Mouse (Mus musculus): ENCODE data around the gene Plrg1. TPM values are rescaled to one million over a fixed set of nuclear protein-coding genes. Genes with fewer than 3 reads are reported as not detected.

Plrg1 gene
- polyA plus RNA-seq, 1 experiment from 2014 or later, result 80.9 TPM

- H3K27ac ChIP-seq (ENCODE audit: low read length), result no peak overlapping the region
- H3K9me3 ChIP-seq (replicated peaks; ENCODE audit: control insufficient read depth, low read length), result no peaks in the 10 kb centered on the region
- H3K27me3 ChIP-seq (ENCODE audit: control insufficient read depth, insufficient read depth, low read length), result no peaks in the 10 kb centered on the region
- H3K9ac ChIP-seq (ENCODE audit: low read length), result no peak overlapping the region
- no peak for ATAC-seq (ENCODE audit: insufficient read depth, low FRiP score)
- no peaks in the 10 kb centered on the region for H3K36me3 ChIP-seq (ENCODE audit: control insufficient read depth, insufficient read depth, low read length)
- no peaks in the 10 kb centered on the region for H3K4me1 ChIP-seq (ENCODE audit: control insufficient read depth, insufficient read depth, low read length)
- no peak overlapping the region for H3K4me2 ChIP-seq (ENCODE audit: low read depth, low read length)
- no peak overlapping the region for H3K4me3 ChIP-seq (replicated peaks; ENCODE audit: low read length)
- WGBS, result 81% methylated on average over 5 of the region's 5 CpGs
Measured at GRCm38 (mm10) chr3:83021176-83021575, 34.1 kb upstream of the Plrg1 start.

- no peaks in the 10 kb centered on the region for H3K36me3 ChIP-seq (ENCODE audit: control insufficient read depth, insufficient read depth, low read length)
- H3K4me2 ChIP-seq (ENCODE audit: low read depth, low read length), result no peak overlapping the region
- H3K9me3 ChIP-seq (replicated peaks; ENCODE audit: control insufficient read depth, low read length), result no peaks in the 10 kb centered on the region
- no peaks in the 10 kb centered on the region for H3K4me1 ChIP-seq (ENCODE audit: control insufficient read depth, insufficient read depth, low read length)
- ATAC-seq (ENCODE audit: insufficient read depth, low FRiP score), result no peak
- no peak overlapping the region for H3K4me3 ChIP-seq (replicated peaks; ENCODE audit: low read length)
- H3K9ac ChIP-seq (ENCODE audit: low read length), result no peak overlapping the region
- H3K27me3 ChIP-seq (ENCODE audit: control insufficient read depth, insufficient read depth, low read length), result no peaks in the 10 kb centered on the region
- WGBS, result 69% methylated on average over 6 of the region's 6 CpGs
- H3K27ac ChIP-seq (ENCODE audit: low read length), result no peak overlapping the region
Measured at GRCm38 (mm10) chr3:83025036-83025435, 30.3 kb upstream of the Plrg1 start.

DNA sequence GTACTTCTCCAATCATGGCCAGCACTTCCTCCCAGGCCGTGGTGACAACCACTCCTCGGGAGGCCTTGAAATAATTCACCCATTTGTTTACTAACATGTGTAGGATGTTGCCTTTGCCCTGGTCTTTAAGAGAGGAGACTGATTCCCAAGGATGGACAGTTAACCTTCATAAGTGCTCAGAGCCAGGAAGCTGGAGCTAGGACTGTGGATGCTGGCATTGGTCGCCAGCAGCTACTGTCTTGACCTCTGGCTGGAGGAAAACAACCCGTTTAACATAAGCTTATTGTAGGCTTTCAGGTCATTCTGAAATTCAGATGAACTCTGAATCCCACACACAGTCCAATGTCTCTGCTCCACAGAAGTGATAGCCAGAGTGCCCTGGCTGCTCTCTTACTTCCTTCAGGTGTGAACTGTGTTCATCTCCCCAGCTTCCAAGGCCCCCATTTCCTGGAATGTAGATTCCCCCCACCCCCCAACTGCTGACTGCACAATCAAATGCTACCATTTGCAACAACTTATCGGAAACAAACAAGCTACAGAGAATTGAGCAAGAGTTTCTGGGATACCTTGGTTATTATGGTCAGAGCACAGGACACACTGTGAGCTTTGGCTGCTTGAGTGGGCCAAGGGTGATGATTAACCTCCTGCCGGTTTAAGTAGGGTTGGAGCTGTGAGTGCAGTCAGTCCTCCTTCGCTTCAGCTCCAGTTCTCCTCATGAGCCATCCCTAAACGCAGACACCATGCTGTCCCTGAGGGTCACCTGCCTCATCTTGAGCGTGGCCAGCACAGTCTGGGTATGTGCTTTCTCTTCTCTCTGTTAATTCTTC, 29.6 kb upstream of the Plrg1 start, which contains the start of gene Fga:
Gene Fga (plus strand): TSS at position 602 of the 827 bp plus-strand sequence.
- H3K9ac ChIP-seq (ENCODE audit: low read length), result no peak within 1 kb of the TSS
- H3K4me1 ChIP-seq (ENCODE audit: control insufficient read depth, insufficient read depth, low read length), result no peaks in the 10 kb centered on the region
- H3K36me3 ChIP-seq (ENCODE audit: control insufficient read depth, insufficient read depth, low read length), result no peaks in the 10 kb centered on the region
- WGBS, result 67% methylated on average over 9 of the region's 9 CpGs
- no peak within 1 kb of the TSS for H3K27ac ChIP-seq (ENCODE audit: low read length)
- H3K4me2 ChIP-seq (ENCODE audit: low read depth, low read length), result no peak within 1 kb of the TSS
- H3K27me3 ChIP-seq (ENCODE audit: control insufficient read depth, insufficient read depth, low read length), result no peaks in the 10 kb centered on the region
- ATAC-seq (ENCODE audit: insufficient read depth, low FRiP score), result no peak
- H3K9me3 ChIP-seq (replicated peaks; ENCODE audit: control insufficient read depth, low read length), result no peaks in the 10 kb centered on the region
- H3K4me3 ChIP-seq (replicated peaks; ENCODE audit: low read length), result no peak within 1 kb of the TSS

GRCm38 (mm10) chr3:83027546-83028251, 27.6 kb upstream of the Plrg1 start:
- no peak overlapping the region for H3K4me2 ChIP-seq (ENCODE audit: low read depth, low read length)
- no peaks in the 10 kb centered on the region for H3K4me1 ChIP-seq (ENCODE audit: control insufficient read depth, insufficient read depth, low read length)
- no peak overlapping the region for H3K27ac ChIP-seq (ENCODE audit: low read length)
- no peaks in the 10 kb centered on the region for H3K9me3 ChIP-seq (replicated peaks; ENCODE audit: control insufficient read depth, low read length)
- no peak overlapping the region for H3K9ac ChIP-seq (ENCODE audit: low read length)
- no peaks in the 10 kb centered on the region for H3K27me3 ChIP-seq (ENCODE audit: control insufficient read depth, insufficient read depth, low read length)
- no peaks in the 10 kb centered on the region for H3K36me3 ChIP-seq (ENCODE audit: control insufficient read depth, insufficient read depth, low read length)
- 87% methylated on average over 9 of the region's 9 CpGs for WGBS
- no peak for ATAC-seq (ENCODE audit: insufficient read depth, low FRiP score)
- no peak overlapping the region for H3K4me3 ChIP-seq (replicated peaks; ENCODE audit: low read length)

DNA sequence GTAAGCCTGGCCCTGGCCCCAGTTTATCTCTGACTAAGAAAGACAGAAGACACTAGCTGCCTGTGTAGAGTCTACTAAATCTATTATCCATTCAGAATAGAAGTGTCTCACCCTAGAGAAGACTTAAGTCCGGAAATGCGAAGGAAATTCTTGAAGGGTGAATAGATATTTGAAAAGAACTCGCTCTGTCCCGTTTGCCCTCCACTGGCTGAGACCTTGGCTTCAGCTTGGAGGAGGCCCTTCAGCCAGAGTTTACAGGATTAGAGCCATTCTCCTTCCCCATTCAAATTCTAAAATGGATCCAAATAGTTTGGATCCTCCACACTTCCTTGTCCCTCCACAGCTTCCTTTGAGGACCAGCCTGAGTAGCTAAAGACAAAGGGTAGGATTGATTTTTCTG, 25.0 kb upstream of the Plrg1 start:
- Histone ChIP-seq H3K9me3 (replicated peaks; ENCODE audit: control insufficient read depth, low read length) (no peaks in the 10 kb centered on the region), H3K36me3 (ENCODE audit: control insufficient read depth, insufficient read depth, low read length) (no peaks in the 10 kb centered on the region), H3K4me2 (ENCODE audit: low read depth, low read length) (no peak overlapping the region), H3K4me3 (replicated peaks; ENCODE audit: low read length) (no peak overlapping the region), H3K9ac (ENCODE audit: low read length) (no peak overlapping the region), H3K4me1 (ENCODE audit: control insufficient read depth, insufficient read depth, low read length) (no peaks in the 10 kb centered on the region), H3K27me3 (ENCODE audit: control insufficient read depth, insufficient read depth, low read length) (no peaks in the 10 kb centered on the region), H3K27ac (ENCODE audit: low read length) (no peak overlapping the region)
- 79% methylated on average over 4 of the region's 4 CpGs for WGBS
- no peak for ATAC-seq (ENCODE audit: insufficient read depth, low FRiP score)

DNA sequence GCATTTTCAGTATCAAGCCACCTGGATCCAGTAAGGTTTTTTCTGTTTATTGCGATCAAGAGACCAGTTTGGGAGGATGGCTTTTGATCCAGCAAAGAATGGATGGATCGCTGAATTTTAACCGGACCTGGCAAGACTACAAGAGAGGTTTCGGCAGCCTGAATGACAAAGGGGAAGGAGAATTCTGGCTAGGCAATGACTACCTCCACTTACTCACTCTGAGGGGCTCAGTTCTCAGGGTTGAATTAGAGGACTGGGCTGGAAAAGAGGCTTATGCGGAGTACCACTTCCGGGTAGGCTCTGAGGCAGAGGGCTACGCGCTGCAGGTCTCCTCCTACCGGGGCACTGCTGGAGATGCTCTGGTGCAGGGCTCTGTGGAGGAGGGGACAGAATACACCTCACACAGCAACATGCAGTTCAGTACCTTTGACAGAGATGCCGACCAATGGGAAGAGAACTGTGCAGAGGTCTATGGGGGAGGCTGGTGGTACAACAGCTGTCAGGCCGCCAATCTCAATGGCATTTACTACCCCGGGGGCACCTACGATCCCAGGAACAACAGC, 22.5 kb upstream of the Plrg1 start:
- H3K9me3 ChIP-seq (replicated peaks; ENCODE audit: control insufficient read depth, low read length), result no peaks in the 10 kb centered on the region
- no peaks in the 10 kb centered on the region for H3K36me3 ChIP-seq (ENCODE audit: control insufficient read depth, insufficient read depth, low read length)
- H3K27me3 ChIP-seq (ENCODE audit: control insufficient read depth, insufficient read depth, low read length), result no peaks in the 10 kb centered on the region
- no peak overlapping the region for H3K27ac ChIP-seq (ENCODE audit: low read length)
- H3K4me2 ChIP-seq (ENCODE audit: low read depth, low read length), result no peak overlapping the region
- ATAC-seq (ENCODE audit: insufficient read depth, low FRiP score), result no peak
- H3K4me1 ChIP-seq (ENCODE audit: control insufficient read depth, insufficient read depth, low read length), result no peaks in the 10 kb centered on the region
- no peak overlapping the region for H3K4me3 ChIP-seq (replicated peaks; ENCODE audit: low read length)
- WGBS, result 53% methylated on average over 13 of the region's 13 CpGs
- H3K9ac ChIP-seq (ENCODE audit: low read length), result no peak overlapping the region

DNA sequence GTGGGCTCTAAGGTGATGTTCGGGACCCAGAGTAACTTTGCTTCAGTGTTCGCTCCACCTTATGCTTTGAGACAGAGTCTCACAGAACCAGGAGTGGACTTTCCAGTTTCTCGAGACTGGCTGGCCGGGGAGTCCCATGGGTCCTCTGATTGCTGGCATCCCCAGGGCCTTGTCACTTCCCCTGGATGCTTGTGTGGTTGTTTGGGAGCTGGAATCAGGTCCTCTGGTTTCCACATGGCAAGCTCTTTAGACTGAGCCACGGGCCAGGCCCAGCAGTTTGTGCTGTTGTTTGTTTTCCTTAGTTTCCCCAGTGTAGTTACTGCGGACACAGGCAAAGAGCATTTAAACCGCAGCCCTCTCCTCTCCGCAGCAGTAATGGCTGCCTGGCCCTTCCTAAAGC, 21.5 kb upstream of the Plrg1 start:
- WGBS, result 75% methylated on average over 8 of the region's 8 CpGs
- no peaks in the 10 kb centered on the region for H3K9me3 ChIP-seq (replicated peaks; ENCODE audit: control insufficient read depth, low read length)
- no peaks in the 10 kb centered on the region for H3K27me3 ChIP-seq (ENCODE audit: control insufficient read depth, insufficient read depth, low read length)
- ATAC-seq (ENCODE audit: insufficient read depth, low FRiP score), result no peak
- no peak overlapping the region for H3K27ac ChIP-seq (ENCODE audit: low read length)
- no peaks in the 10 kb centered on the region for H3K4me1 ChIP-seq (ENCODE audit: control insufficient read depth, insufficient read depth, low read length)
- H3K9ac ChIP-seq (ENCODE audit: low read length), result no peak overlapping the region
- H3K36me3 ChIP-seq (ENCODE audit: control insufficient read depth, insufficient read depth, low read length), result no peaks in the 10 kb centered on the region
- H3K4me2 ChIP-seq (ENCODE audit: low read depth, low read length), result no peak overlapping the region
- H3K4me3 ChIP-seq (replicated peaks; ENCODE audit: low read length), result no peak overlapping the region

DNA sequence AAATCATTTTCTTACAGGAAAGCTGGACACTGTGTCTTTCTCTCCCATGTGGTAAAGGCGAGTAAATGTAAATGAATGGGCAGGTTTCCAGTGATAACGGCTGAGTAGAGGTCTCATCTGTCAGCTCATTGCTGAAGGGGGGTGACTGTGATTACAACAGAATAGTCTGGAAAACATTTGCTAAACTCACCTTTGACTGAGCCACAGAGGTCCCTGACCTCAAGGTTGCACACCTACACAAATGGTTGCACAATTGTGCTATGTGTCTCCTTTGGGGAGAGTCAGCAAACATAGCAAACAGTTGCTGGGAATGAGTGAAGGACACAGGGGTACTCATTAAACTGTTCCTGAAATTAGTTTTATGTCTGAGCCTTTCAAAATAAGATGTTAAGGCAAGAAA, 16.5 kb upstream of the Plrg1 start:
- WGBS, result 58% methylated on average over 2 of the region's 2 CpGs
- no peak for ATAC-seq (ENCODE audit: insufficient read depth, low FRiP score)
- H3K27me3 ChIP-seq (ENCODE audit: control insufficient read depth, insufficient read depth, low read length), result no peaks in the 10 kb centered on the region
- no peaks in the 10 kb centered on the region for H3K36me3 ChIP-seq (ENCODE audit: control insufficient read depth, insufficient read depth, low read length)
- no peaks in the 10 kb centered on the region for H3K4me1 ChIP-seq (ENCODE audit: control insufficient read depth, insufficient read depth, low read length)
- H3K9me3 ChIP-seq (replicated peaks; ENCODE audit: control insufficient read depth, low read length), result no peaks in the 10 kb centered on the region
- H3K4me2 ChIP-seq (ENCODE audit: low read depth, low read length), result no peak overlapping the region
- no peak overlapping the region for H3K4me3 ChIP-seq (replicated peaks; ENCODE audit: low read length)
- no peak overlapping the region for H3K9ac ChIP-seq (ENCODE audit: low read length)
- no peak overlapping the region for H3K27ac ChIP-seq (ENCODE audit: low read length)

- WGBS, result 55% methylated on average over 4 of the region's 4 CpGs
- Histone ChIP-seq H3K9ac (ENCODE audit: low read length) (no peak overlapping the region), H3K4me2 (ENCODE audit: low read depth, low read length) (no peak overlapping the region), H3K4me3 (replicated peaks; ENCODE audit: low read length) (no peak overlapping the region), H3K36me3 (ENCODE audit: control insufficient read depth, insufficient read depth, low read length) (no peaks in the 10 kb centered on the region), H3K4me1 (ENCODE audit: control insufficient read depth, insufficient read depth, low read length) (no peaks in the 10 kb centered on the region), H3K27ac (ENCODE audit: low read length) (no peak overlapping the region), H3K27me3 (ENCODE audit: control insufficient read depth, insufficient read depth, low read length) (no peaks in the 10 kb centered on the region), H3K9me3 (replicated peaks; ENCODE audit: control insufficient read depth, low read length) (no peaks in the 10 kb centered on the region)
- ATAC-seq (ENCODE audit: insufficient read depth, low FRiP score), result no peak
Measured at GRCm38 (mm10) chr3:83039666-83040065, 15.7 kb upstream of the Plrg1 start.

Data from stomach, embryonic 16.5 days (tissue).